Mouse (Mus musculus) stomach, embryonic 16.5 days (tissue): ENCODE data around the gene Gltp. TPM values are rescaled to one million over a fixed set of nuclear protein-coding genes. Genes with fewer than 3 reads are reported as not detected.

ENCODE experiments used
- ATAC-seq: fragments of 200-750 bp; cut with Nextera tagmentation; 2 replicates; pipeline ENCODE4 v1.8.0; 2017; ENCODE audit warnings: moderate number of reproducible peaks, moderate TSS enrichment; ENCODE audit not compliant: insufficient read depth, low FRiP score
- H3K27ac ChIP-seq: fragments of 300-500 bp; sonication (generic); 2 replicates; pipeline ENCODE4 v1.5.1; 2014; ENCODE audit warnings: low read length
- H3K27me3 ChIP-seq: fragments of 300-500 bp; sonication (generic); 2 replicates; pipeline ENCODE4 v1.6.1; 2014; ENCODE audit warnings: low read length, control low read depth, mixed read lengths; ENCODE audit not compliant: control insufficient read depth, insufficient read depth
- H3K36me3 ChIP-seq: fragments of 300-500 bp; sonication (generic); 2 replicates; pipeline ENCODE4 v1.6.1; 2014; ENCODE audit warnings: low read length; ENCODE audit not compliant: control insufficient read depth, insufficient read depth
- H3K4me1 ChIP-seq: fragments of 300-500 bp; sonication (generic); 2 replicates; pipeline ENCODE4 v1.6.1; 2014; ENCODE audit warnings: low read length, control low read depth, mixed read lengths; ENCODE audit not compliant: control insufficient read depth, insufficient read depth
- H3K4me2 ChIP-seq: fragments of 300-500 bp; sonication (generic); 2 replicates; pipeline ENCODE4 v1.6.1; 2014; ENCODE audit warnings: low read depth, low read length, mixed read lengths
- H3K4me3 ChIP-seq: fragments of 300-500 bp; sonication (generic); replicated peaks from 2 replicates; pipeline ENCODE4 v1.5.1; 2014; ENCODE audit warnings: mild to moderate bottlenecking, low read length
- H3K9ac ChIP-seq: fragments of 300-500 bp; sonication (generic); 2 replicates; pipeline ENCODE4 v1.6.1; 2014; ENCODE audit warnings: low read length
- H3K9me3 ChIP-seq: fragments of 300-500 bp; sonication (generic); replicated peaks from 2 replicates; pipeline ENCODE4 v1.6.1; 2016; ENCODE audit warnings: low read length, control low read depth; ENCODE audit not compliant: control insufficient read depth
- WGBS: fragments of 180-500 bp; shearing (Covaris S2); extraction: QIAGEN DNeasy Blood & Tissue Kit; methylation state at CpG from one replicate; pipeline ENCODE4 v1.1.7; 2014; 5-methylcytosine and 5-hydroxymethylcytosine counted together
- polyA plus RNA-seq: library from polyadenylated mRNA; unstranded; fragments of >200 nt; fragmentation: Nextera tagmentation; extraction: Ambion mirVana; gene quantifications from 2 replicates; pipeline ENCODE4 v1.2.1, GENCODE M21; 2015

The Gltp gene
- polyA plus RNA-seq, 1 experiment from 2014 or later: 208 TPM

DNA sequence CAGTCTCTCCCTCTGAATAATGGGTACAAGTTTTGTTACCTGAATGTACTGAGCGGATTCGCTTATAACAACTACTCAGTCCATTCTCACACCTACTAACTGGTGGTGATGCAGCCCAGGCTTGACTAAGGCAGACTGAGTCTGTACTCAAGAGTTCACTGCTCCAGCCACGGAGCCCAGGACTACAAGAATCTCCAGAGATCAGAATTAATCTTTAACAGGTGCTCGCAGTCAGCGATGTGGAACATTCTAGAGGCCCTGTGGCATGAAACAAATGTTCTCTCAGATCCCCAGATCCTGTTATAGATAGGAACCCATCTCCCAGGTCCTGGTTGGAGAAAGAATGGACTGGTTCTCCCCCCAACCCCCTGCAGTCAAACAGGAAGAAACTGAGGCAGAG, 35.1 kb downstream of the Gltp start:
- WGBS: 80% methylated on average over 5 of the region's 5 CpGs
- H3K4me1 ChIP-seq: peaks cover 11% of the 10 kb centered on the region
- no peaks in the 10 kb centered on the region for H3K36me3 ChIP-seq
- no peak overlapping the region for H3K4me2 ChIP-seq
- no peak overlapping the region for H3K27ac ChIP-seq
- H3K27me3 ChIP-seq: peaks cover 16% of the 10 kb centered on the region
- H3K9ac ChIP-seq: no peak overlapping the region
- H3K9me3 ChIP-seq: no peaks in the 10 kb centered on the region
- no peak overlapping the region for H3K4me3 ChIP-seq
- ATAC-seq: no peak

DNA sequence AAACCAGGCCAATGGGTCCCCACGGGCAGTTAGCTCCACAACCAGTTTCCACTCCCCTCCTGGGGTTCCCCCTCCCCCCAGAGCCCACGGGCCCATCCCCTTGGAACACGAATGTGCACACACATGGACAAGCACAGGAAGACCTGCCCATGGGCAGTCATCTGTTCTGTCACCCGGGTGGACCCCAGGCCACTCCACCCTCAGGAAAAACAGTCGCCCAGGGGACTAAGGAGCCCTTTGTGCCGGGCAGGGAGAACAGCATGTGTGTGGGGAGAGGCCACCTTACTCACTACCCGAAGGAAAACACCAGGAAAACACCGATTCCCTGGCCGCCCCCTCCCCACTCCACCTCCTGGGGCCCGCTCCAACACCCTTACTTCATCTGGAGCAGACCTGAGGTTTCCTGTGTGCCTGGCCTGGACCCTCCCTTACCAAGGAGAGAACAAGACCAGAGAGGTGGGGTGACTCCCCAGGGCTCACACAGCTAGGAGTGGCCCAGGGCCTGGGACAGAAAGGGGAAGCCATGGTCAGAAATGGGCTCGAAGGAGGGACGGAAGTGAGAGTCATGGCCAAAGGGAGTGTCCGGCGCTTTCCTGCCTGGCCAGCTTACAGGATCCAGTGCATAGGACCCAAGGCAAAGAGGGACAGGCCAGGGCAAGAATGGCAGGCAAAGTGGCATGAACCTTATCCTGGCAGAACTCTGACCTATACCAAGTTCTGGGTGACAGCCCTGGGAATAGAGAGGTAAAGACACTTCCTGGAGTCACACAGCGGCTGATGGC, 36.9 kb downstream of the Gltp start:
- H3K27me3 ChIP-seq: peaks cover 20% of the 10 kb centered on the region
- no peak overlapping the region for H3K27ac ChIP-seq
- 60% methylated on average over 11 of the region's 15 CpGs for WGBS
- H3K9ac ChIP-seq: no peak overlapping the region
- H3K4me1 ChIP-seq: peaks cover 17% of the 10 kb centered on the region
- no peaks in the 10 kb centered on the region for H3K36me3 ChIP-seq
- ATAC-seq: no peak
- H3K9me3 ChIP-seq: no peaks in the 10 kb centered on the region
- no peak overlapping the region for H3K4me2 ChIP-seq
- H3K4me3 ChIP-seq: no peak overlapping the region

DNA sequence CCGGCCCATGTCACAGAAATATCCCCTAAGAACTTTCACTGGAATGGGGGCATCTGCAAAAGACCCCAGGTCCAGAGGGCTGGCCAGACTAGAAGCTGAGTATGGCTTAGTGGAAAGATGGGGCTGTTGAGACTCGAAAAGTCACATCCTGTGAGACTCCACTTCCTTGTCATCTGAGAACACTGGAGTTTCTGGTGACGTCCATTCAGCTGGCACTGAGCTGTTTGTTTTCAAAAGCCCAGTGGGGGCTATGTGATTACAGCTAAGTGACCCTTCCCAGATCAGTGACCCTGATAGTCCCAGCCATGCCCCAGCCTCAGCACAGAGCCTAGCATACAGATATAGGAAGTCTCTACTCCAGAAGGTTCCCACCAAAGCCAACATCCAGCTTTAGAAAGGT, 39.3 kb downstream of the Gltp start:
- Histone ChIP-seq H3K9ac (peak overlapping the region; percentile 51; the same call in 1 of the 2 replicates), H3K9me3 (no peaks in the 10 kb centered on the region)
- WGBS: 36% methylated on average over 3 of the region's 3 CpGs

DNA sequence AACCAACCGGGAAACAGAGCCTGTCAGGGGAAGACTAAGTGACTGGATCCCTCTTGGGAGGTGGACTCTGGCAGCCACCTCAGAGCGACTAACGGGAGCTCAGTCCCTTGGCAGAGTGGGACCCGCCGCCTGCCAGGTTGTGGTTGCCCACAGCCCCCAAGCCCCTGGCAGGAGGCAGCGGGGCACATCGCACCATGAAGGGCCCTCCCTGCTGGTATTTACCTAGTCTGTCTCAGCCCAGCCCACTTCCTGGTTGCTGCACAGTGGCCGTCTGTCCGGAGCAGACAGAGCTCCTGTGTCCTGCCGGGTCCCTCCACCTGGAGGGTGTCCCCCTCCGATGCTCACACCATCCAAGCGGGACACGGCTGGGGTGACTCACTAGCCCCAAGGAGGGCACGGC, 39.8 kb downstream of the Gltp start:
- 34% methylated on average over 14 of the region's 14 CpGs for WGBS
- Histone ChIP-seq H3K36me3 (no peaks in the 10 kb centered on the region), H3K4me2 (peak overlapping the region; percentile 31; the same call in 1 of the 2 replicates), H3K9ac (peak overlapping the region; percentile 51; the same call in 1 of the 2 replicates), H3K4me1 (peaks cover 19% of the 10 kb centered on the region), H3K27ac (no peak overlapping the region), H3K27me3 (peaks cover 3% of the 10 kb centered on the region; the same call in 1 of the 2 replicates), H3K4me3 (0 out of 2 replicates have a peak overlapping the region, but pooled peaks have one; percentile 6), H3K9me3 (no peaks in the 10 kb centered on the region)
- no peak for ATAC-seq

More for the DNA sequence above, 39.3 kb downstream of the Gltp start:
- Histone ChIP-seq H3K4me2 (peak overlapping the region; percentile 31; the same call in 1 of the 2 replicates), H3K4me3 (0 out of 2 replicates have a peak overlapping the region, but pooled peaks have one; percentile 6), H3K27me3 (peaks cover 3% of the 10 kb centered on the region; the same call in 1 of the 2 replicates), H3K4me1 (peaks cover 19% of the 10 kb centered on the region), H3K27ac (no peak overlapping the region), H3K36me3 (no peaks in the 10 kb centered on the region)
- no peak for ATAC-seq

DNA sequence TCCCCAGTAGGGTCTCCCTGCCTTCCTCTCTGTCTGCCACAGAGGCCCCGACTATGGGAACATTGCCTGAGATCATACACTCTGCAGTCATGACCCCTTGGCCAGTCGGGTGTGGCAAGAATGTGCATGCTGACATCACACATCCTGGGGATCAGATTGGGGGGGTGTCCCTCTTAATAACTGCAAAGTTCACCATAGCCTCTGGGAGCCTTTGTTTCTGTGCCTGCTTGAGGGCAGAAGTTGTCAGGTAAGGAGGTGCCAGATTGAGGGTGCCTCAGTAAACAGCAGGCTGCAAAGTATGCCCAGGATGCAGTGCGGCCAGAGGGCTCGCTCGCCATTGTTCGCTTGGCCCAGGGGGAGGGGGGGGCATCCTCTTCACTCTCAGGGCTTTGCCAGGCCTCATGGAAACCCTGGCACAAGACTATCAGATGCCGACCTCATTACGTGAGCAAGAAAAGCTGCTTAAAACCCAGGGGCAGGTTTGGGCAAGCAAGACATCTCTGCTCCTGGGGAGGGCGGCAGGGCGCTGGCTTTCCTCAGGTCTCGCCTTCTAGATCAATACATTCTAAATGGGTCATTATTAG, 42.0 kb downstream of the Gltp start:
- Histone ChIP-seq H3K4me1 (peaks cover 19% of the 10 kb centered on the region), H3K9me3 (no peaks in the 10 kb centered on the region), H3K27me3 (peaks cover 3% of the 10 kb centered on the region; the same call in 1 of the 2 replicates), H3K4me2 (no peak overlapping the region), H3K9ac (no peak overlapping the region), H3K4me3 (no peak overlapping the region), H3K27ac (peak overlapping the region; percentile 67), H3K36me3 (no peaks in the 10 kb centered on the region)
- ATAC-seq: peak; percentile 22; the same call in 1 of the 2 replicates
- 58% methylated on average over 11 of the region's 11 CpGs for WGBS

DNA sequence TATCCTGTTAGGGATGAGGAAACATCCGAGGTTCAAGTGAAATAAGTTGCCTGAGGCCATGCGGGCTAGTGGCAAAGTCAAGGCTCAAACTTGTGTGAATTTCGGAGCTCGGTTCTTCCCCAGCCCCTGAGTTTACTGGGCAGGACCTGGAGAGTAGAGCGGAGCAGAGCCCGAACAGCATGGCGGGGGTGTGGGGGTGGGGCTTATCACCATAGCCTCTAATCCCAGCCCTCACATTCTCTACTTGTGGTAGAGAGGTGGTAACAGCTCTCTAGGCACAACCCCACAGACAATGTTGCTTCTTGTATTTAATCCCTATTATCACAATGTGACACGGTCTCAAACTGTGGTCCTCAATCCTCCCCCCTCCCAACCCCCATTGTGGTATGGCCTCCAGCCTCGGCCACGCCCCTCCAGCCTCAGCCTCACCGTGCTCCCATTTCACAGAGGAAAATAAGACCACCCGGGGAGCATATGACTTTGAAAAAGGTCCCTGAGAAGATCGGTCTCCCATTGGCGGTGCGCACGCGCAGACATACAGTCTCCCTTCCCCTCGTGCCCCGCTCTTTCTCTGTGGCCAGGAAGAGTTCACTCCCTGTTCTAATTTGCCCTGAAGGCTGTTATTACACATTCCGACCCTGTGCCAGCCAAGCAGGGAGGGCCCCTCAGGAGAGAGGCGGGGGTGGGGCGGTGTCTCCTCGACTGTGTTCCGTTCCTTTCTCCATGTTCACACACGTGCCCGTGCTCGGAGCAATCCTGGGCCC, 43.4 kb downstream of the Gltp start:
- Histone ChIP-seq H3K27ac (peak overlapping the region; percentile 69; the same call in 1 of the 2 replicates), H3K4me2 (peak overlapping the region; percentile 64), H3K4me3 (peak overlapping the region; percentile 40), H3K36me3 (no peaks in the 10 kb centered on the region), H3K4me1 (peaks cover 19% of the 10 kb centered on the region), H3K9me3 (no peaks in the 10 kb centered on the region), H3K27me3 (peaks cover 3% of the 10 kb centered on the region; the same call in 1 of the 2 replicates), H3K9ac (peak overlapping the region; percentile 57)
- ATAC-seq: peak; percentile 71
- 4% methylated on average over 27 of the region's 27 CpGs for WGBS

DNA sequence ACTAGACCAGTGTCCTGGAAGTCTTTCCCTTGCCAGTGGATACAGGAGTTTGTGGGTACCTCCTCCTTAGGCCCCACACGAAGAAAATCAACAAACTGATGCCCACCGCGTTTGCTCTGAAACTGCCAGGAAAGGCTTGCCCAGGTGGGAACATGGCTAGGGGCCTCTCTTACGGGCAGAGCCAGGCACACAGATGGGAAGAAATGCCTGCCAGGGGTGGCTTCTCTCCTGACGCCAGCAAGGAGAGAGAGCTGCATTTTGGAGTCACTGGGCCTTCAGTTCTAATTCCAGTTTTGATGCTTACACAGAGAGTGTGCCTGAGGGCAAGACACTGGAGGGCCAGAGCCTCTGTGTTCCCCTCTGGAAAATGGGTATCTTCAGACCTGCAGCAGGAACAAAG, 44.9 kb downstream of the Gltp start:
- Histone ChIP-seq H3K9me3 (no peaks in the 10 kb centered on the region), H3K4me3 (no peak overlapping the region), H3K27me3 (peaks cover 3% of the 10 kb centered on the region; the same call in 1 of the 2 replicates), H3K9ac (no peak overlapping the region), H3K4me2 (no peak overlapping the region), H3K27ac (no peak overlapping the region), H3K36me3 (no peaks in the 10 kb centered on the region), H3K4me1 (peaks cover 16% of the 10 kb centered on the region)
- ATAC-seq: no peak
- 85% methylated on average over 5 of the region's 5 CpGs for WGBS

DNA sequence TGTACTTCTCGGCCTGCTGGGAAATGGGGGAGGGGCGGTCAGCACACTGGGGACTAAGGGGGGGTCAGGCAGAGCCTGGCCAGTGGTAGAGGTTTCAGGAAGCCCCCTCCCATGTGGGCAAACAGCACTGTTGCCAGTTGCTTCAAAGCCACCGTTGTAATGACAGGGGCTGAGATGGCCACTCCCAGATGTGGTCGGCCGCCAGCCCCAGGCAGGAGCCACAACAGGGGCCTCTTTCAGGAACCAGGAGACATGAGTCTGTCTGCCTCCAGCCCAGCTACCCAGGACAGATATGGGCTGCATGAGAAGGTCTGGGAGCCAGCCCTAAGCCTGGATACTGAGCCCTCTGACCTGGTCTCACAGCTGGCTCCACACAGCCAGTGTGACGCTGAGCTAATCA, 45.9 kb downstream of the Gltp start:
- ATAC-seq: no peak
- H3K9ac ChIP-seq: no peak overlapping the region; the same call in 1 of the 2 replicates
- H3K27ac ChIP-seq: no peak overlapping the region
- no peak overlapping the region for H3K4me3 ChIP-seq
- H3K4me1 ChIP-seq: peaks cover 10% of the 10 kb centered on the region
- WGBS: 21% methylated on average over 6 of the region's 6 CpGs
- peaks cover 3% of the 10 kb centered on the region; the same call in 1 of the 2 replicates for H3K27me3 ChIP-seq
- H3K4me2 ChIP-seq: no peak overlapping the region
- H3K36me3 ChIP-seq: no peaks in the 10 kb centered on the region
- no peaks in the 10 kb centered on the region for H3K9me3 ChIP-seq
